13 mouse cellular contexts compared by ENCODE assay signal in the genomic region with DNA sequence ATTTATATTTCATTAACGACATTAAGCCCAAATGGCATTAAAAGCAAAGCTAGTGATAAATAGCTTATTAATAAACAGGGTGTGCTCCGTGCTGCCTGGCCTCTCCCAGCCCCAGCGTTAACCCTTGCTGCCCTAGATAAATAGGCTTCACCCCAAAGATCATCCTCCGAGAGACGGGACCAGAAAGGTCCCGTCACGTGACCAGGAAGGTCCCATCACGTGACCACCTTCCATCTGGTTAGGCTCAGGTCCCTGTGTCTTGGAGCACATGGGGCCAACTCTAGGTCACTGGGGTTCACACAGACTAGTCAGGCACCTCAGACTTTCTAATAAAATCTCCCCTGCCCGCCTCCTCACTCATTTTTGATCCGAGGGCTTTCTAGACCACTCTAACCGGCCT. TPM values are rescaled to one million over a fixed set of nuclear protein-coding genes. Genes with fewer than 3 reads are reported as not detected.
DNase-seq lines count a peak whose midpoint lies in the region; ATAC-seq and TF ChIP-seq lines count a peak whose summit lies in the region.
"Had no signal": no experiment of that assay in that cellular context is flagged by ENCODE, and none has a peak within 500 bp of the region (broad histone marks: within the 10 kb centered on the region; RNA-seq: fewer than 3 reads in every experiment).

No protein-coding gene starts in this region.

- WGBS in hindbrain, postnatal 0 days, result 57% methylated on average over 11 of the region's 11 CpGs
- 58% methylated on average over 11 of the region's 11 CpGs for WGBS in hindbrain, embryonic 16.5 days
- WGBS in limb, embryonic 14.5 days, result 56% methylated on average over 11 of the region's 11 CpGs

- H3K27me3 ChIP-seq in hindbrain, postnatal 0 days (ENCODE audit: insufficient read depth, low read length), result peaks cover 25% of the 10 kb centered on the region
- H3K27me3 ChIP-seq in hindbrain, embryonic 16.5 days (replicated peaks; ENCODE audit: control insufficient read depth, insufficient read depth, low read length), result peaks cover 8% of the 10 kb centered on the region; the same call in 1 of the 2 replicates
- peaks cover 70% of the 10 kb centered on the region for H3K27me3 ChIP-seq in C2C12 (ENCODE audit: control insufficient read depth, insufficient read depth, insufficient read length)
- no peaks in the 10 kb centered on the region for H3K27me3 ChIP-seq in limb, embryonic 14.5 days (ENCODE audit: control insufficient read depth, insufficient read depth, low read length)
- H3K27me3 ChIP-seq: intestine, embryonic 15.5 days had no signal

- H3K4me3 ChIP-seq in hindbrain, postnatal 0 days (ENCODE audit: low read length), result no peak overlapping the region
- H3K4me3 ChIP-seq in hindbrain, embryonic 16.5 days (ENCODE audit: low read length), result no peak overlapping the region
- no peak overlapping the region for H3K4me3 ChIP-seq in C2C12 (ENCODE audit: insufficient read depth, poor library complexity, severe bottlenecking)
- no peak overlapping the region for H3K4me3 ChIP-seq in limb, embryonic 14.5 days (replicated peaks; ENCODE audit: low read length)
- H3K4me3 ChIP-seq: erythroblast, embryonic 14.5 days; intestine, embryonic 15.5 days; liver, embryonic 13.5 days had no signal

- H3K4me2 ChIP-seq in hindbrain, postnatal 0 days (ENCODE audit: low read depth, low read length), result 0 out of 2 replicates have a peak overlapping the region, but pooled peaks have one; percentile 18
- no peak overlapping the region; the same call in 1 of the 2 replicates for H3K4me2 ChIP-seq in hindbrain, embryonic 16.5 days (ENCODE audit: low read length)
- peak overlapping the region; percentile 31 for H3K4me2 ChIP-seq in limb, embryonic 14.5 days (replicated peaks; ENCODE audit: low read depth, low read length, severe bottlenecking)
- H3K4me2 ChIP-seq: intestine, embryonic 15.5 days; liver, embryonic 13.5 days had no signal

- no peak overlapping the region for H3ac ChIP-seq in C2C12 (ENCODE audit: control insufficient read depth, insufficient read length, low read depth)

- no peak overlapping the region for H3K27ac ChIP-seq in hindbrain, postnatal 0 days
- H3K27ac ChIP-seq in hindbrain, embryonic 16.5 days (ENCODE audit: low read depth, low read length), result no peak overlapping the region
- no peak overlapping the region for H3K27ac ChIP-seq in limb, embryonic 14.5 days (replicated peaks; ENCODE audit: low read depth, low read length)
- H3K27ac ChIP-seq: intestine, embryonic 15.5 days; liver, embryonic 13.5 days had no signal

- no peak for TF ChIP-seq POLR2A in limb, embryonic 14.5 days (IDR thresholded peaks at IDR 0.05; ENCODE audit: borderline replicate concordance, extremely low read depth, insufficient read depth, insufficient read length)

- H3K9me3 ChIP-seq in hindbrain, postnatal 0 days (ENCODE audit: low read length), result no peaks in the 10 kb centered on the region
- H3K9me3 ChIP-seq in hindbrain, embryonic 16.5 days (ENCODE audit: control insufficient read depth, low read length), result no peaks in the 10 kb centered on the region
- no peaks in the 10 kb centered on the region for H3K9me3 ChIP-seq in limb, embryonic 14.5 days (ENCODE audit: control insufficient read depth, low read length)
- H3K9me3 ChIP-seq: intestine, embryonic 15.5 days; liver, embryonic 13.5 days had no signal

- H3K79me2 ChIP-seq in C2C12 (ENCODE audit: control insufficient read depth, insufficient read depth), result no peaks in the 10 kb centered on the region

- no peak for TF ChIP-seq CTCF in hindbrain, postnatal 0 days (IDR thresholded peaks at IDR 0.05; ENCODE audit: low read depth)
- no peak for TF ChIP-seq CTCF in C2C12 (IDR thresholded peaks at IDR 0.05; ENCODE audit: control insufficient read depth, insufficient read depth, insufficient read length)

- H3K4me1 ChIP-seq in hindbrain, postnatal 0 days (ENCODE audit: insufficient read depth, low read length), result no peaks in the 10 kb centered on the region
- H3K4me1 ChIP-seq in hindbrain, embryonic 16.5 days (ENCODE audit: control insufficient read depth, insufficient read depth, low read depth, low read length), result peaks cover 9% of the 10 kb centered on the region
- H3K4me1 ChIP-seq in limb, embryonic 14.5 days (ENCODE audit: control insufficient read depth, insufficient read depth, low read length), result peaks cover 22% of the 10 kb centered on the region
- H3K4me1 ChIP-seq: intestine, embryonic 15.5 days had no signal

- H3K79me3 ChIP-seq in C2C12 (ENCODE audit: low read depth), result no peaks in the 10 kb centered on the region

- H3K36me3 ChIP-seq in hindbrain, postnatal 0 days (ENCODE audit: insufficient read depth, low read length), result no peaks in the 10 kb centered on the region
- no peaks in the 10 kb centered on the region for H3K36me3 ChIP-seq in hindbrain, embryonic 16.5 days (ENCODE audit: control insufficient read depth, insufficient read depth, low read length)
- no peaks in the 10 kb centered on the region for H3K36me3 ChIP-seq in C2C12 (ENCODE audit: control insufficient read depth, insufficient read depth)
- H3K36me3 ChIP-seq in limb, embryonic 14.5 days (ENCODE audit: control insufficient read depth, insufficient read depth, low read length), result no peaks in the 10 kb centered on the region
- H3K36me3 ChIP-seq: intestine, embryonic 15.5 days; liver, embryonic 13.5 days had no signal

- ATAC-seq in hindbrain, postnatal 0 days, result no peak
- no peak for ATAC-seq in hindbrain, embryonic 16.5 days
- ATAC-seq in limb, embryonic 14.5 days (ENCODE audit: low FRiP score, low read depth), result no peak
- ATAC-seq: activated CD4-positive, CD25-positive, alpha-beta regulatory T cell, adult 4 months; intestine, embryonic 15.5 days had no signal

- peak; percentile 48 for DNase-seq in embryo, embryonic 10 days (ENCODE audit: low spot score)
- DNase-seq in embryo, embryonic 10.5 days (ENCODE audit: low spot score), result no peak
- no peak for DNase-seq in hindbrain, postnatal 0 days (ENCODE audit: low spot score)
- no peak for DNase-seq in limb, embryonic 14.5 days (ENCODE audit: low spot score)
- no peak for DNase-seq in gastrocnemius, adult 18-20 months (ENCODE audit: low spot score)
- no peak for DNase-seq in right cerebral cortex, postnatal 10 days (ENCODE audit: low spot score in 2 of 2)
- DNase-seq: liver, embryonic 13.5 days; thymus, adult 2 months had no signal

- no peak overlapping the region for H3K9ac ChIP-seq in hindbrain, postnatal 0 days (replicated peaks; ENCODE audit: low read length)
- H3K9ac ChIP-seq in hindbrain, embryonic 16.5 days (ENCODE audit: low read depth, low read length), result no peak overlapping the region
- no peak overlapping the region for H3K9ac ChIP-seq in limb, embryonic 14.5 days (ENCODE audit: low read depth, low read length, severe bottlenecking)
- H3K9ac ChIP-seq: intestine, embryonic 15.5 days; liver, embryonic 13.5 days had no signal

TF ChIP-seq in C2C12, 6 proteins besides CTCF, POLR2A, EP300 and RAD21:
- peak; percentile 82 for TF ChIP-seq USF1 (IDR thresholded peaks at IDR 0.05; ENCODE audit: low read depth)
- TF ChIP-seq FOSL1 (IDR thresholded peaks at IDR 0.05; ENCODE audit: insufficient read depth, low read length, poor library complexity, severe bottlenecking), result no peak
- no peak for TF ChIP-seq MYOD1 (IDR thresholded peaks at IDR 0.05; ENCODE audit: control insufficient read depth, insufficient read length, low read depth)

RNA-seq across cellular contexts. Expression of gene Casz1, which starts 42.5 kb away (rescaled TPM):
- 6.3 and 7.2 TPM in 2 replicates for total RNA-seq in hindbrain, postnatal 0 days (2014; rRNA removed)
- polyA plus RNA-seq in hindbrain, postnatal 0 days (2015; fragmentation: Nextera tagmentation; extraction: Ambion mirVana), result 2.3 and 3.2 TPM in 2 replicates
- polyA plus RNA-seq in hindbrain, embryonic 16.5 days (2015; fragmentation: Nextera tagmentation; extraction: Ambion mirVana), result 4.4 and 5.6 TPM in 2 replicates
- 0.07 TPM for polyA plus RNA-seq in C2C12 (2012; fragmentation: generic; extraction: Trizol)
- 7.4 and 9.2 TPM in 2 replicates for polyA plus RNA-seq in limb, embryonic 14.5 days (2012; rRNA removed)
- 5.2 and 5.5 TPM in 2 replicates for polyA plus RNA-seq in limb, embryonic 14.5 days (2014; fragmentation: Nextera tagmentation; extraction: Ambion mirVana)
- total RNA-seq in gastrocnemius, adult 18-20 months (2021), result 10 to 100 TPM; 37.9 to 44.4 TPM
